Mouse (Mus musculus) liver, adult 2 months (tissue): ENCODE measurements around the gene Tlr11. TPM values are rescaled to one million over a fixed set of nuclear protein-coding genes. Genes with fewer than 3 reads are reported as not detected.

Experiments used
- DNase-seq: peaks from one replicate; pipeline ENCODE4 v3.0.0-alpha.2; 2011; ENCODE audit warnings: low read depth, low spot score; ENCODE audit errors: extremely low read depth
- H3K27ac ChIP-seq: fragments of 200-500 bp; replicated peaks from 2 replicates; pipeline ENCODE4 v1.5.1; 2012; ENCODE audit warnings: low read depth, mild to moderate bottlenecking, control low read depth, inconsistent platforms, low read length; ENCODE audit not compliant: insufficient read depth
- H3K27me3 ChIP-seq: fragments of 200-500 bp; 2 replicates; pipeline ENCODE4 v1.6.1; 2012; ENCODE audit warnings: mild to moderate bottlenecking, moderate library complexity, low read length, inconsistent platforms; ENCODE audit not compliant: control insufficient read depth, insufficient read depth
- H3K36me3 ChIP-seq: fragments of 200-500 bp; 2 replicates; pipeline ENCODE4 v1.6.1; 2012; ENCODE audit warnings: low read length, inconsistent platforms; ENCODE audit not compliant: control insufficient read depth, insufficient read depth
- H3K4me1 ChIP-seq: fragments of 200-500 bp; 2 replicates; pipeline ENCODE4 v1.6.1; 2011; ENCODE audit warnings: low read length; ENCODE audit not compliant: control insufficient read depth, insufficient read depth
- H3K4me3 ChIP-seq: fragments of 200-500 bp; 2 replicates; pipeline ENCODE4 v1.5.1; 2011; ENCODE audit warnings: low read depth, mild to moderate bottlenecking, control low read depth, low read length, moderate library complexity; ENCODE audit not compliant: insufficient read depth
- H3K79me2 ChIP-seq: fragments of 200-500 bp; 2 replicates; pipeline ENCODE4 v1.6.1; 2012; ENCODE audit warnings: inconsistent platforms, mild to moderate bottlenecking, low read length, moderate library complexity; ENCODE audit not compliant: control insufficient read depth, insufficient read depth
- H3K9ac ChIP-seq: fragments of 200-500 bp; 2 replicates; pipeline ENCODE4 v1.6.1; 2012; ENCODE audit warnings: low read depth, mild to moderate bottlenecking, control low read depth, inconsistent platforms, low read length
- CTCF ChIP-seq: fragments of 200-500 bp; IDR thresholded peaks from 2 replicates; pipeline ENCODE4 v1.5.1; 2011; ENCODE audit warnings: low read depth, low read length, control low read depth
- POLR2A ChIP-seq: fragments of 200-500 bp; IDR thresholded peaks from 2 replicates; pipeline ENCODE4 v1.6.1; 2011; ENCODE audit warnings: low read length, control low read depth; ENCODE audit not compliant: insufficient read depth; ENCODE audit errors: extremely low read depth
- WGBS: fragments of 180-500 bp; shearing (Covaris S2); methylation state at CpG from one replicate; pipeline ENCODE4 v1.1.7; 2018; 5-methylcytosine and 5-hydroxymethylcytosine counted together
- polyA plus RNA-seq: library from polyadenylated mRNA; depleted of rRNA; stranded (reverse); fragments of >200 nt; gene quantifications from 2 replicates; pipeline ENCODE4 v1.2.3, GENCODE M21; 2012; rRNA removed
- total RNA-seq: library from RNA; depleted of rRNA; stranded (reverse); fragments of >200 nt; gene quantifications from 2 replicates; pipeline ENCODE4 v1.2.3, GENCODE M21; 2014; rRNA removed

The Tlr11 gene
- 0.28 and 0.34 TPM in 2 replicates for total RNA-seq
- 0.10 and 0.17 TPM in 2 replicates for polyA plus RNA-seq

GRCm38 (mm10) chr14:50357593-50357992, at the start of gene Tlr11:
Gene Tlr11, plus strand, starts transcription at chr14:50357914.
- TF ChIP-seq POLR2A (no peak), CTCF (no peak)
- 0 out of 2 replicates have a peak within 1 kb of the TSS, but pooled peaks have one; percentile 10 for H3K27ac ChIP-seq
- no peak within 1 kb of the TSS for H3K4me3 ChIP-seq
- no peaks in the 10 kb centered on the region for H3K27me3 ChIP-seq
- H3K4me1 ChIP-seq = peaks cover 3% of the 10 kb centered on the region; the same call in 1 of the 2 replicates
- no peak within 1 kb of the TSS for H3K9ac ChIP-seq
- DNase-seq = peak; percentile 35
- WGBS = 77% methylated on average over 2 of the region's 2 CpGs
- no peaks in the 10 kb centered on the region for H3K36me3 ChIP-seq
- no peaks in the 10 kb centered on the region for H3K79me2 ChIP-seq

- no peak for DNase-seq
- Histone ChIP-seq H3K79me2 (no peaks in the 10 kb centered on the region), H3K27ac (no peak within 1 kb of the TSS), H3K4me3 (no peak within 1 kb of the TSS), H3K27me3 (no peaks in the 10 kb centered on the region), H3K4me1 (no peaks in the 10 kb centered on the region), H3K9ac (no peak within 1 kb of the TSS), H3K36me3 (no peaks in the 10 kb centered on the region)
- WGBS = 63% methylated on average over 1 of the region's 1 CpGs
- TF ChIP-seq CTCF (no peak), POLR2A (no peak)
Measured at GRCm38 (mm10) chr14:50326661-50327060, 31.1 kb upstream of the Tlr11 start, which contains the start of gene Olfr734. Gene Olfr734, minus strand, starts transcription at chr14:50326761.

DNA sequence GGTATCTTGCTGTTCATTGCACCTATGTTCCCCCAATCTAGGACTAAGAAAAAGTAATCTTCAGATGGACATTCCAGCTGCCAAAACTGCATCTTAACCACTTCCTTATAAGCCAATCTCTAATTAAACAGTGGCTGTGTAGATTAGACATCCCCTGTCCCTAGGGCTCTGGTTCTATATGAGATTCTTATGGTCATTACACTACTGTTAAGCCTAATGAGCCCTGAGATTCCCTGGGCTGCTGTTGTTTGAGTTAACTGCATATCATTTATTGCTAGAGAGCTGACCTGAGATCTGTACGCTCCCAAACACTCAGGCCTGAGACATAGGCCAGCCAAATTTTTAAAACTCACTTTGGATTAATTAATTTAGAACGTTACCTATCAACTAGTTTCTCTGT, 8.9 kb upstream of the Tlr11 start, which contains the start of gene Olfr735:
TSS of gene Olfr735 (minus strand) at position 77 of the 400 bp plus-strand sequence.
- H3K27me3 ChIP-seq = no peaks in the 10 kb centered on the region
- no peaks in the 10 kb centered on the region for H3K36me3 ChIP-seq
- DNase-seq = no peak
- TF ChIP-seq POLR2A (no peak), CTCF (no peak)
- 87% methylated on average over 2 of the region's 2 CpGs for WGBS
- no peak within 1 kb of the TSS for H3K27ac ChIP-seq
- no peaks in the 10 kb centered on the region for H3K79me2 ChIP-seq
- no peak within 1 kb of the TSS for H3K9ac ChIP-seq
- H3K4me3 ChIP-seq = no peak within 1 kb of the TSS
- no peaks in the 10 kb centered on the region for H3K4me1 ChIP-seq

DNA sequence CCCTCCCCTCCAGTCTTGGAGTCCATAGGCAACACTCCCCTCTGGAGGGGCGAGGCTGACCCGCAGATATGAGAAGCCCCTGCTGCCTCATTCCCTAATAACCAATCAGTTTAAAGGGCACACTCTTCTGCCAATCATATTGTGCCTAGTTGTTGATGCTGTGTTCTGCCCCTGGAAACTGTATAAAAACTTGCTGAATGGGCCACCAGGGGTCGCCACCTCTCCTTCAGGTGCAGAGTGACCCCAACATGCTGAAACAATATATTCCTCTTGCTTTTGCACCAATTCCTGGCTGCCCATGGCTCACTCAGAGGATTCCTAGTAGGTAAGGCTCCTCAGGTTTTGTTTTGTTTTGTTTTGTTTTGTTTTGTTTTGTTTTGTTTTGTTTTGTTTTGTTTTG, 5.3 kb upstream of the Tlr11 start:
- no peak overlapping the region for H3K4me3 ChIP-seq
- TF ChIP-seq POLR2A (no peak), CTCF (peak; percentile 83)
- no peak overlapping the region for H3K9ac ChIP-seq
- DNase-seq = peak; percentile 23
- H3K79me2 ChIP-seq = no peaks in the 10 kb centered on the region
- 46% methylated on average over 3 of the region's 3 CpGs for WGBS
- H3K27me3 ChIP-seq = no peaks in the 10 kb centered on the region
- peaks cover 3% of the 10 kb centered on the region; the same call in 1 of the 2 replicates for H3K4me1 ChIP-seq
- no peak overlapping the region for H3K27ac ChIP-seq
- H3K36me3 ChIP-seq = no peaks in the 10 kb centered on the region

DNA sequence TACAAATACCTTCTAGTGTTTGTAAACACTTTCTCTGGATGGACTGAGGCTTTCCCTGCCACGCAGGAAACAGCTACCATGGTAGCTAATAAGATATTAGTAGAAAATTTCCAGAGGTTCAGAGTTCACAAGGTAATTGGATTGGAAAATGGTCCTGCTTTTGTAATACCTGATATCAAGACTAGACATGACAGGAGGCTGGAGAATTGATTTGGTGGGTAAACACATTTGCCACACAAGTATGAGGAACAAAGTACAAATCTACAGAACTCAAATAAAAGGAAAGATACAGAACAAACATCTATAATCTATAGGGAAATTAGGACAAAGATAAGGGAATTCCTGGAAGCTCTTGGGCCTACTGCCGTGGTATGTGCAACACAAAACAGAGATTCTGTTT, 989 bp upstream of the Tlr11 start:
- Histone ChIP-seq H3K36me3 (no peaks in the 10 kb centered on the region), H3K79me2 (no peaks in the 10 kb centered on the region), H3K4me3 (no peak overlapping the region), H3K27me3 (no peaks in the 10 kb centered on the region), H3K4me1 (peaks cover 3% of the 10 kb centered on the region; the same call in 1 of the 2 replicates), H3K9ac (no peak overlapping the region), H3K27ac (no peak overlapping the region)
- 21% methylated on average over 2 of the region's 2 CpGs for WGBS
- TF ChIP-seq CTCF = no peak
- no peak for TF ChIP-seq POLR2A
- DNase-seq = peak; percentile 94

GRCm38 (mm10) chr14:50360480-50360879, 2.8 kb downstream of the Tlr11 start:
- TF ChIP-seq CTCF (no peak), POLR2A (no peak)
- no peak overlapping the region for H3K9ac ChIP-seq
- no peaks in the 10 kb centered on the region for H3K79me2 ChIP-seq
- H3K27me3 ChIP-seq = no peaks in the 10 kb centered on the region
- no peak overlapping the region for H3K27ac ChIP-seq
- H3K4me3 ChIP-seq = no peak overlapping the region
- DNase-seq = peak; percentile 77
- no peaks in the 10 kb centered on the region for H3K36me3 ChIP-seq
- 42% methylated on average over 3 of the region's 3 CpGs for WGBS
- peaks cover 6% of the 10 kb centered on the region; the same call in 1 of the 2 replicates for H3K4me1 ChIP-seq
